Mouse (Mus musculus) thymus, postnatal 10 days (tissue): ENCODE data around the gene Olfr112.
"Not testable (repeated sequence)": the region's sequence is repeated elsewhere in the genome, so short reads cannot be mapped to it uniquely, and the experiment has no call there.

ENCODE experiments used
- DNase-seq, 2 experiments: peaks; one replicate each; pipeline ENCODE4 v3.0.0; 2021; ENCODE audit warnings: low spot score in 2 of 2

Olfr112 gene

GRCm38 (mm10) chr17:37569351-37569750 lies at the start of gene Olfr112:
TSS of gene Olfr112 (minus strand) at chr17:37569451.
- no peak for DNase-seq

- DNase-seq: no peak
Observed at GRCm38 (mm10) chr17:37592643-37593042, 23.4 kb upstream of the Olfr112 start, which contains the start of gene Olfr114. TSS of gene Olfr114 (minus strand) at chr17:37592743.

GRCm38 (mm10) chr17:37577563-37577962 lies 8.3 kb upstream of the Olfr112 start, which contains the start of gene Olfr113:
TSS of gene Olfr113 (minus strand) at chr17:37577663.
- DNase-seq: no peak

GRCm38 (mm10) chr17:37558913-37559615 lies 10.2 kb downstream of the Olfr112 start:
- DNase-seq: no peak

- DNase-seq: no peak
Observed at GRCm38 (mm10) chr17:37543800-37544435, 25.3 kb downstream of the Olfr112 start.

GRCm38 (mm10) chr17:37541454-37542119 lies 27.7 kb downstream of the Olfr112 start:
- no peak for DNase-seq

- not testable (repeated sequence) for DNase-seq
Observed at GRCm38 (mm10) chr17:37538416-37538815, 30.8 kb downstream of the Olfr112 start.

- DNase-seq: no peak
Observed at GRCm38 (mm10) chr17:37535173-37535572, 34.1 kb downstream of the Olfr112 start.

- DNase-seq: not testable (repeated sequence)
Observed at GRCm38 (mm10) chr17:37525427-37525826, 43.8 kb downstream of the Olfr112 start.

GRCm38 (mm10) chr17:37524612-37525011 lies 44.6 kb downstream of the Olfr112 start:
- DNase-seq: not testable (repeated sequence)
